Mouse (Mus musculus): Measurements from ENCODE around the gene Clpb. TPM values are rescaled to one million over a fixed set of nuclear protein-coding genes. Genes with fewer than 3 reads are reported as not detected.

The Clpb gene
- polyA plus RNA-seq, 1 experiment from 2014 or later, result 40.2 TPM

- no peak overlapping the region for H3K27ac ChIP-seq (replicated peaks)
Measured at GRCm38 (mm10) chr7:101752346-101752745, 88.9 kb downstream of the Clpb start.

GRCm38 (mm10) chr7:101753492-101753891 lies 90.1 kb downstream of the Clpb start:
- TF ChIP-seq CTCF (IDR thresholded peaks at IDR 0.05; ENCODE audit: low read depth), result no peak
- no peak for TF ChIP-seq EP300 (optimal IDR thresholded peaks at IDR 0.05)

More at GRCm38 (mm10) chr7:101752346-101752745, 88.9 kb downstream of the Clpb start:
- no peak overlapping the region for H3K4me2 ChIP-seq (replicated peaks; ENCODE audit: low read depth)
- no peak for TF ChIP-seq CTCF (IDR thresholded peaks at IDR 0.05; ENCODE audit: low read depth)
- TF ChIP-seq EP300 (optimal IDR thresholded peaks at IDR 0.05), result no peak
- no peak for ATAC-seq (ENCODE audit: low FRiP score, low TSS enrichment)
- no peaks in the 10 kb centered on the region for H3K4me1 ChIP-seq (replicated peaks; ENCODE audit: control insufficient read depth, insufficient read depth)
- DNase-seq (ENCODE audit: low spot score), result no peak
- H3K9ac ChIP-seq (ENCODE audit: low read length), result no peak overlapping the region
- no peak overlapping the region for H3K4me3 ChIP-seq (ENCODE audit: low read depth, low read length)
- H3K9me3 ChIP-seq (ENCODE audit: control insufficient read depth, low read length), result no peaks in the 10 kb centered on the region
- WGBS, result 88% methylated on average over 3 of the region's 3 CpGs
- no peaks in the 10 kb centered on the region for H3K27me3 ChIP-seq (ENCODE audit: control insufficient read depth, insufficient read depth, low read length)
- peaks cover 5% of the 10 kb centered on the region; the same call in 1 of the 2 replicates for H3K36me3 ChIP-seq (ENCODE audit: control insufficient read depth, insufficient read depth, low read length)

GRCm38 (mm10) chr7:101754416-101754815 lies 91.0 kb downstream of the Clpb start:
- Histone ChIP-seq H3K4me1 (replicated peaks; ENCODE audit: control insufficient read depth, insufficient read depth) (no peaks in the 10 kb centered on the region), H3K36me3 (ENCODE audit: control insufficient read depth, insufficient read depth, low read length) (peaks cover 5% of the 10 kb centered on the region; the same call in 1 of the 2 replicates), H3K4me3 (ENCODE audit: low read depth, low read length) (no peak overlapping the region), H3K27me3 (ENCODE audit: control insufficient read depth, insufficient read depth, low read length) (no peaks in the 10 kb centered on the region), H3K9me3 (ENCODE audit: control insufficient read depth, low read length) (no peaks in the 10 kb centered on the region), H3K4me2 (replicated peaks; ENCODE audit: low read depth) (no peak overlapping the region), H3K9ac (ENCODE audit: low read length) (no peak overlapping the region), H3K27ac (replicated peaks) (no peak overlapping the region)
- DNase-seq (ENCODE audit: low spot score), result no peak
- no peak for ATAC-seq (ENCODE audit: low FRiP score, low TSS enrichment)
- WGBS, result 90% methylated on average over 2 of the region's 2 CpGs
- no peak for TF ChIP-seq CTCF (IDR thresholded peaks at IDR 0.05; ENCODE audit: low read depth)
- no peak for TF ChIP-seq EP300 (optimal IDR thresholded peaks at IDR 0.05)

More at GRCm38 (mm10) chr7:101753492-101753891, 90.1 kb downstream of the Clpb start:
- peaks cover 5% of the 10 kb centered on the region; the same call in 1 of the 2 replicates for H3K36me3 ChIP-seq (ENCODE audit: control insufficient read depth, insufficient read depth, low read length)
- DNase-seq (ENCODE audit: low spot score) (no peak), ATAC-seq (ENCODE audit: low FRiP score, low TSS enrichment) (no peak)
- no peaks in the 10 kb centered on the region for H3K4me1 ChIP-seq (replicated peaks; ENCODE audit: control insufficient read depth, insufficient read depth)
- no peaks in the 10 kb centered on the region for H3K9me3 ChIP-seq (ENCODE audit: control insufficient read depth, low read length)
- WGBS, result 95% methylated on average over 5 of the region's 5 CpGs
- H3K4me2 ChIP-seq (replicated peaks; ENCODE audit: low read depth), result no peak overlapping the region
- H3K27ac ChIP-seq (replicated peaks), result no peak overlapping the region
- H3K4me3 ChIP-seq (ENCODE audit: low read depth, low read length), result no peak overlapping the region
- H3K27me3 ChIP-seq (ENCODE audit: control insufficient read depth, insufficient read depth, low read length), result no peaks in the 10 kb centered on the region
- no peak overlapping the region for H3K9ac ChIP-seq (ENCODE audit: low read length)

- Histone ChIP-seq H3K9me3 (ENCODE audit: control insufficient read depth, low read length) (no peaks in the 10 kb centered on the region), H3K9ac (ENCODE audit: low read length) (no peak overlapping the region), H3K4me3 (ENCODE audit: low read depth, low read length) (no peak overlapping the region), H3K27me3 (ENCODE audit: control insufficient read depth, insufficient read depth, low read length) (no peaks in the 10 kb centered on the region), H3K36me3 (ENCODE audit: control insufficient read depth, insufficient read depth, low read length) (peaks cover 5% of the 10 kb centered on the region; the same call in 1 of the 2 replicates), H3K4me2 (replicated peaks; ENCODE audit: low read depth) (no peak overlapping the region), H3K4me1 (replicated peaks; ENCODE audit: control insufficient read depth, insufficient read depth) (no peaks in the 10 kb centered on the region), H3K27ac (replicated peaks) (no peak overlapping the region)
- TF ChIP-seq EP300 (optimal IDR thresholded peaks at IDR 0.05) (no peak), CTCF (IDR thresholded peaks at IDR 0.05; ENCODE audit: low read depth) (no peak)
- ATAC-seq (ENCODE audit: low FRiP score, low TSS enrichment) (no peak), DNase-seq (ENCODE audit: low spot score) (no peak)
- 92% methylated on average over 6 of the region's 6 CpGs for WGBS
Measured at GRCm38 (mm10) chr7:101755301-101755700, 91.9 kb downstream of the Clpb start.

- ATAC-seq (ENCODE audit: low FRiP score, low TSS enrichment) (no peak), DNase-seq (ENCODE audit: low spot score) (no peak)
- no peaks in the 10 kb centered on the region for H3K9me3 ChIP-seq (ENCODE audit: control insufficient read depth, low read length)
- no peak overlapping the region for H3K9ac ChIP-seq (ENCODE audit: low read length)
- no peak overlapping the region for H3K4me3 ChIP-seq (ENCODE audit: low read depth, low read length)
- no peaks in the 10 kb centered on the region for H3K27me3 ChIP-seq (ENCODE audit: control insufficient read depth, insufficient read depth, low read length)
- no peaks in the 10 kb centered on the region for H3K4me1 ChIP-seq (replicated peaks; ENCODE audit: control insufficient read depth, insufficient read depth)
- H3K27ac ChIP-seq (replicated peaks), result 0 out of 2 replicates have a peak overlapping the region, but pooled peaks have one; percentile 4
- WGBS, result 82% methylated on average over 11 of the region's 11 CpGs
- H3K4me2 ChIP-seq (replicated peaks; ENCODE audit: low read depth), result no peak overlapping the region
- TF ChIP-seq CTCF (IDR thresholded peaks at IDR 0.05; ENCODE audit: low read depth), result no peak
- no peak for TF ChIP-seq EP300 (optimal IDR thresholded peaks at IDR 0.05)
- H3K36me3 ChIP-seq (ENCODE audit: control insufficient read depth, insufficient read depth, low read length), result peaks cover 2% of the 10 kb centered on the region; the same call in 1 of the 2 replicates
Measured at GRCm38 (mm10) chr7:101761899-101762780, 98.7 kb downstream of the Clpb start.

All from stomach, postnatal 0 days (tissue).